Mouse (Mus musculus) forebrain, embryonic 11.5 days (tissue): ENCODE results near the gene Lman2. TPM values are rescaled to one million over a fixed set of nuclear protein-coding genes. Genes with fewer than 3 reads are reported as not detected.

Source experiments
- ATAC-seq: fragments of 200-750 bp; cut with Nextera tagmentation; replicated peaks from 2 replicates; pipeline ENCODE4 v1.8.0; 2017; ENCODE audit warnings: moderate TSS enrichment; ENCODE audit not compliant: low FRiP score
- DNase-seq: peaks from one replicate; pipeline ENCODE4 v3.0.0-alpha.2; 2017; ENCODE audit warnings: low spot score
- H3K27ac ChIP-seq: fragments of 300-500 bp; sonication (generic); 2 replicates; pipeline ENCODE4 v1.5.1; 2014; ENCODE audit warnings: low read depth, low read length
- H3K27me3 ChIP-seq: fragments of 300-500 bp; sonication (generic); 2 replicates; pipeline ENCODE4 v1.6.1; 2014; ENCODE audit warnings: mild to moderate bottlenecking, low read length, mixed read lengths; ENCODE audit not compliant: control insufficient read depth, insufficient read depth
- H3K36me3 ChIP-seq: fragments of 300-500 bp; sonication (generic); 2 replicates; pipeline ENCODE4 v1.6.1; 2014; ENCODE audit warnings: mild to moderate bottlenecking, low read length, moderate library complexity, mixed read lengths; ENCODE audit not compliant: control insufficient read depth, insufficient read depth
- H3K4me1 ChIP-seq: fragments of 300-500 bp; sonication (generic); replicated peaks from 2 replicates; pipeline ENCODE4 v1.6.1; 2014; ENCODE audit warnings: low read length, mixed read lengths; ENCODE audit not compliant: control insufficient read depth, insufficient read depth
- H3K4me2 ChIP-seq: fragments of 300-500 bp; sonication (generic); 2 replicates; pipeline ENCODE4 v1.6.1; 2014; ENCODE audit warnings: low read depth, mild to moderate bottlenecking, low read length, moderate library complexity, mixed read lengths; ENCODE audit not compliant: severe bottlenecking
- H3K4me3 ChIP-seq: fragments of 300-500 bp; sonication (generic); 2 replicates; pipeline ENCODE4 v1.5.1; 2014; ENCODE audit warnings: low read depth, low read length
- H3K9ac ChIP-seq: fragments of 300-500 bp; sonication (generic); 2 replicates; pipeline ENCODE4 v1.6.1; 2014; ENCODE audit warnings: low read length
- H3K9me3 ChIP-seq: fragments of 300-500 bp; sonication (generic); 2 replicates; pipeline ENCODE4 v1.6.1; 2016; ENCODE audit warnings: low read length, mixed read lengths; ENCODE audit not compliant: control insufficient read depth
- WGBS: fragments of 180-500 bp; shearing (Covaris S2); extraction: QIAGEN DNeasy Blood & Tissue Kit; methylation state at CpG from one replicate; pipeline ENCODE4 v1.1.7; 2014; 5-methylcytosine and 5-hydroxymethylcytosine counted together
- polyA plus RNA-seq: library from polyadenylated mRNA; unstranded; fragments of >200 nt; fragmentation: Nextera tagmentation; extraction: Ambion mirVana; gene quantifications from 2 replicates; pipeline ENCODE4 v1.2.1, GENCODE M21; 2014

Gene Lman2
- polyA plus RNA-seq, 1 experiment from 2014 or later = 94.2 TPM

GRCm38 (mm10) chr13:55332331-55332730 lies 30.3 kb downstream of the Lman2 start:
- ATAC-seq = no peak
- Histone ChIP-seq H3K4me3 (no peak overlapping the region), H3K27me3 (no peaks in the 10 kb centered on the region), H3K4me2 (no peak overlapping the region), H3K36me3 (no peaks in the 10 kb centered on the region), H3K9me3 (no peaks in the 10 kb centered on the region), H3K9ac (no peak overlapping the region), H3K27ac (no peak overlapping the region), H3K4me1 (peaks cover 7% of the 10 kb centered on the region)
- DNase-seq = no peak
- 92% methylated on average over 3 of the region's 3 CpGs for WGBS

GRCm38 (mm10) chr13:55330567-55331400 lies 31.8 kb downstream of the Lman2 start:
- Histone ChIP-seq H3K4me1 (peaks cover 7% of the 10 kb centered on the region), H3K27ac (peak overlapping the region; percentile 96), H3K9ac (peak overlapping the region; percentile 82), H3K9me3 (no peaks in the 10 kb centered on the region), H3K4me2 (peak overlapping the region; percentile 70), H3K4me3 (peak overlapping the region; percentile 67), H3K36me3 (peaks cover 4% of the 10 kb centered on the region), H3K27me3 (no peaks in the 10 kb centered on the region)
- DNase-seq (no peak), ATAC-seq (no peak)
- 51% methylated on average over 14 of the region's 14 CpGs for WGBS

GRCm38 (mm10) chr13:55329683-55330566 lies 32.7 kb downstream of the Lman2 start, which contains the start of gene Mxd3:
Mxd3 (minus strand) TSS chr13:55329823.
- H3K27me3 ChIP-seq = no peaks in the 10 kb centered on the region
- DNase-seq = peak; percentile 97
- peak within 1 kb of the TSS; percentile 96 for H3K27ac ChIP-seq
- peak within 1 kb of the TSS; percentile 70 for H3K4me2 ChIP-seq
- H3K9me3 ChIP-seq = no peaks in the 10 kb centered on the region
- peaks cover 9% of the 10 kb centered on the region for H3K36me3 ChIP-seq
- H3K4me3 ChIP-seq = peak within 1 kb of the TSS; percentile 67
- H3K9ac ChIP-seq = peak within 1 kb of the TSS; percentile 82
- H3K4me1 ChIP-seq = peaks cover 7% of the 10 kb centered on the region
- ATAC-seq = peak; percentile 85
- under 1% methylated on average over 72 of the region's 82 CpGs for WGBS

- DNase-seq (no peak), ATAC-seq (peak; percentile 14)
- H3K27ac ChIP-seq = peak overlapping the region; percentile 68
- under 1% methylated on average over 28 of the region's 29 CpGs for WGBS
- no peaks in the 10 kb centered on the region for H3K27me3 ChIP-seq
- H3K9me3 ChIP-seq = no peaks in the 10 kb centered on the region
- peaks cover 9% of the 10 kb centered on the region for H3K36me3 ChIP-seq
- H3K4me2 ChIP-seq = peak overlapping the region; percentile 70
- peaks cover 7% of the 10 kb centered on the region for H3K4me1 ChIP-seq
- H3K4me3 ChIP-seq = peak overlapping the region; percentile 67
- H3K9ac ChIP-seq = peak overlapping the region; percentile 82
Observed at GRCm38 (mm10) chr13:55329109-55329682, 33.4 kb downstream of the Lman2 start.

GRCm38 (mm10) chr13:55328641-55329040 lies 33.9 kb downstream of the Lman2 start:
- Histone ChIP-seq H3K4me3 (peak overlapping the region; percentile 67), H3K27me3 (no peaks in the 10 kb centered on the region), H3K36me3 (peaks cover 10% of the 10 kb centered on the region), H3K4me1 (peaks cover 7% of the 10 kb centered on the region), H3K9ac (peak overlapping the region; percentile 82), H3K27ac (no peak overlapping the region), H3K9me3 (no peaks in the 10 kb centered on the region), H3K4me2 (peak overlapping the region; percentile 70)
- ATAC-seq = no peak
- 80% methylated on average over 4 of the region's 4 CpGs for WGBS
- DNase-seq = peak; percentile 49

- no peaks in the 10 kb centered on the region for H3K27me3 ChIP-seq
- H3K27ac ChIP-seq = no peak overlapping the region
- peak overlapping the region; percentile 70 for H3K4me2 ChIP-seq
- peak overlapping the region; percentile 82 for H3K9ac ChIP-seq
- ATAC-seq (no peak), DNase-seq (peak; percentile 55)
- peaks cover 13% of the 10 kb centered on the region for H3K36me3 ChIP-seq
- no peaks in the 10 kb centered on the region for H3K9me3 ChIP-seq
- WGBS = 86% methylated on average over 6 of the region's 6 CpGs
- peak overlapping the region; percentile 67 for H3K4me3 ChIP-seq
- peaks cover 7% of the 10 kb centered on the region for H3K4me1 ChIP-seq
Observed at GRCm38 (mm10) chr13:55328171-55328570, 34.4 kb downstream of the Lman2 start.

- H3K27me3 ChIP-seq = no peaks in the 10 kb centered on the region
- H3K27ac ChIP-seq = no peak overlapping the region
- 39% methylated on average over 8 of the region's 8 CpGs for WGBS
- no peaks in the 10 kb centered on the region for H3K9me3 ChIP-seq
- DNase-seq (peak; percentile 92), ATAC-seq (no peak)
- H3K4me3 ChIP-seq = no peak overlapping the region
- H3K4me2 ChIP-seq = 0 out of 2 replicates have a peak overlapping the region, but pooled peaks have one; percentile 19
- peaks cover 8% of the 10 kb centered on the region for H3K4me1 ChIP-seq
- H3K9ac ChIP-seq = no peak overlapping the region
- H3K36me3 ChIP-seq = peaks cover 13% of the 10 kb centered on the region
Observed at GRCm38 (mm10) chr13:55327633-55328032, 35.0 kb downstream of the Lman2 start.

- 63% methylated on average over 4 of the region's 4 CpGs for WGBS
- H3K9ac ChIP-seq = no peak overlapping the region
- H3K9me3 ChIP-seq = no peaks in the 10 kb centered on the region
- no peak overlapping the region for H3K27ac ChIP-seq
- no peak overlapping the region for H3K4me3 ChIP-seq
- DNase-seq (no peak), ATAC-seq (no peak)
- H3K4me1 ChIP-seq = peaks cover 9% of the 10 kb centered on the region
- no peak overlapping the region for H3K4me2 ChIP-seq
- H3K27me3 ChIP-seq = no peaks in the 10 kb centered on the region
- H3K36me3 ChIP-seq = peaks cover 13% of the 10 kb centered on the region
Observed at GRCm38 (mm10) chr13:55327169-55327568, 35.4 kb downstream of the Lman2 start.
